Mouse (Mus musculus): ENCODE measurements around the gene Trio. TPM values are rescaled to one million over a fixed set of nuclear protein-coding genes. Genes with fewer than 3 reads are reported as not detected.
"Not testable (repeated sequence)": the region's sequence is repeated elsewhere in the genome, so short reads cannot be mapped to it uniquely, and the experiment has no call there.

The Trio gene
- polyA plus RNA-seq, 1 experiment from 2014 or later, result 32.7 TPM

DNA sequence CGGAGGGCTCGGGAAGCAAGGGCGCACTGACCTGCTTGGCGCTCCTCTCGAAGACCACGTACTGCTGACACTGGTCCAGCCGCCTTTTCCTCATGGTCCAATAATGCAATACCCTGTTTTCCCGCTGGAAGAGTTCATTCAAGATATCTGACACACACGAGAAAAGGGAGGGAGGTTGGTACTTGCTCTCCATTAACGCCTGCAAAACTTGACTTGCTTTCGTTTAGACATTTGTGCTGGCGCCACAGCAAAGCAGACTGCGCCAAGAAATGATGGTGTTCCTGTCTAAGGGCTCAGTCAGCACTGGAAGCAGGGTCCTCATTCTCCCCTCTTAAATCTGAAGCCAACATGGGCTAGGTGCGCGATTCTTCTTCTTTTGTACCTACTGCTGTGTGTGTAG is 184.0 kb downstream of the Trio start:
- no peak overlapping the region for H3K27ac ChIP-seq
- 95% methylated on average over 15 of the region's 15 CpGs for WGBS (ENCODE audit: missing documents)
- no peak overlapping the region for H3K4me3 ChIP-seq (ENCODE audit: inconsistent target)
- no peaks in the 10 kb centered on the region for H3K79me2 ChIP-seq (ENCODE audit: inconsistent target)
- H3K36me3 ChIP-seq (ENCODE audit: inconsistent target), result peaks cover 92% of the 10 kb centered on the region

DNA sequence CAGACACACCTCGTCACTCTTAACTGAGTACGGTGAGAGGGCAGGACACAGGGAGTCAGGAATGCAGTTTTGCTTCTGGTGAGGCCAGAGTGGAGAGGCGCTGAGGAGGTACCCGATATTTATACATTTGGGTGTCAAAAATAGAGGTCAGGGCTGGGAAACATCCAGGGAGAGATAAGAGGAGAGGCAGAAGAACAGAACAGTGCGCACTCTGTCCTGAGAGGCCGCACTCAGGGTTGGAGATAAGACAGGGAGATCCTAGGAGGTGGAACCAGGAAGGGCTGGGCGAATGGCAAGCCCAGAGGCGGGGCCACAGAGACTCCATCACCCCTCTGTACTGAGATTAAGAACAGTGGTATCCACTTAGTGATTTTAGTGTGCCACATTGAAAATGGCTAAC is 185.1 kb downstream of the Trio start:
- Histone ChIP-seq H3K27ac (no peak overlapping the region), H3K36me3 (ENCODE audit: inconsistent target) (peaks cover 90% of the 10 kb centered on the region), H3K79me2 (ENCODE audit: inconsistent target) (no peaks in the 10 kb centered on the region), H3K4me3 (ENCODE audit: inconsistent target) (no peak overlapping the region)
- 90% methylated on average over 8 of the region's 8 CpGs for WGBS (ENCODE audit: missing documents)

DNA sequence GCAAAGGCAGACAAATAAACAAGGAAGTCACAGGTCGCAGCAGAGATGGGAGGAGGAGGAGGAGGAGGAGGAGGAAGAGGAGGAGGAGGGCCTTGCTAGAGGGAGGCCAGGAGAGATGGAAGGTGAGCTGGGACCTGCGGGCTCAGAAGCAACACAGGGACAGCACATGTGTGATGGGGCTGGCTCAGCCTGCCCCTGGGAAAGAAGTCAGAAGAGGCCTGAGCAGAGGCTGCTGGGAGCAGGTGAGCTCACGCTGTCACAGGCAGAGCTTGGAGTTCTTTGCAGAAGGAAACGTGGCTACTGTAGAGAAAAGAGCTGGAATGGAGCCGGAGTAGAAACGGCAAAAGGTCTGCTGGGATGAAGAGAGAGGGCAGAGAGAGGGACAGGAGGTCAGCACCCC is 185.5 kb downstream of the Trio start:
- Histone ChIP-seq H3K79me2 (ENCODE audit: inconsistent target) (no peaks in the 10 kb centered on the region), H3K27ac (no peak overlapping the region), H3K4me3 (ENCODE audit: inconsistent target) (no peak overlapping the region), H3K36me3 (ENCODE audit: inconsistent target) (peaks cover 90% of the 10 kb centered on the region)
- WGBS (ENCODE audit: missing documents), result 76% methylated on average over 6 of the region's 6 CpGs

DNA sequence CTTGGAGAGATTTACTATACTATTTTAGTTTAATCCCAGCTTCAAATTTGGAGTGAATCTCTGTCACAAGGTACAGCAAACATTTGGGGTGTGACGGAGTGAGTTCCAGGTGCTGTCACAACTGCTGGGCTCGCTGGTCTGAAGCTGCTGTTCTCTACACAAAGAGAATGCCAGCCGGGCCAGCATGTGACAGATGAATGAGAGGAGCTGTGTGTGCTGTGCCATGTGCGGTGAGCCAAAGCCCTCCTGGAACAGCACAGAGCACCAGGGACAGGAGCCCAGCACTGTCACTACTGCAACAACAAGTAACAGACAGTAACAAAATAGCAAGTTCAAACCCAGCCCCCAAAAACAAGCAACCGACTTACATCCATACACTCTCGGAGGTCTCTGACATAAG is 194.0 kb downstream of the Trio start:
- Histone ChIP-seq H3K36me3 (ENCODE audit: inconsistent target) (peaks cover 89% of the 10 kb centered on the region), H3K4me3 (ENCODE audit: inconsistent target) (no peak overlapping the region), H3K27ac (no peak overlapping the region), H3K79me2 (ENCODE audit: inconsistent target) (no peaks in the 10 kb centered on the region)
- WGBS (ENCODE audit: missing documents), result 93% methylated on average over 6 of the region's 6 CpGs

DNA sequence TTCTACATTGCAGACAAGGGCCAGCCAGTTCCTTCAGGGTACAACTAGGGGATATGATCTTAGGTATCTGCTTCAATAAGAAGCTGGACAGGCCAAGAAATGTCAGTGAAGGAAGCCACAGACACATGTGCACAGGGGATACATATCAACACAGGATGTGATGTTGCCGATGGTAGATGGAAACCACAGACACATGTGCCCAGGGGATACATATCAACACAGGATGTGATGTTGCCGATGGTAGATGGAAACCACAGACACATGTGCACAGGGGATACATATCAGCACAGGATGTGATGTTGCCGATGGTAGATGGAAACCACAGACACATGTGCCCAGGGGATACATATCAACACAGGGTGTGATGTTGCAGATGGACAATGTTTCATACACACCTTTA is 197.8 kb downstream of the Trio start:
- H3K79me2 ChIP-seq (ENCODE audit: inconsistent target); H3K27ac ChIP-seq; H3K4me3 ChIP-seq (ENCODE audit: inconsistent target): not testable (repeated sequence)
- WGBS (ENCODE audit: missing documents), result 15% methylated on average over 2 of the region's 3 CpGs
- H3K36me3 ChIP-seq (ENCODE audit: inconsistent target), result peaks cover 88% of the 10 kb centered on the region

DNA sequence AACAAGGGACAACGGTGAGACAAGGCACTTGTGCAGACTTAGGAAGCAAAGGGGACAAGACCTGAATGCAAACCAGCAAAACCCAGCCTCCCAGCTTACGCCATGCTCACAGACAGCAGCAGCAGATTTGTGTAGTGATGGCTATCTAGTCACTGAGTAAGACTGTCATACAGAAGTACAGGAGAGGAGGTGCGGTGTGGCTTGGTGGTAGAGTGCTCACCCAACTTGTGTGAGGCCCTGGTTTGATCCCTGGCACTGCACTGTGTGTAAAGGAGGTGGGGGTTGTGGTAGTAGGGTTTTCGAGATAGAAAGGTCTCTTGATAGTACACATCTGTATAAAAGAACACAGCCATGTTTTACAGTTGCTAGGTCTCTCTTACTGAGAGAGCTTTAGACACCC is 198.8 kb downstream of the Trio start:
- Histone ChIP-seq H3K27ac (no peak overlapping the region), H3K36me3 (ENCODE audit: inconsistent target) (peaks cover 87% of the 10 kb centered on the region), H3K4me3 (ENCODE audit: inconsistent target) (no peak overlapping the region), H3K79me2 (ENCODE audit: inconsistent target) (no peaks in the 10 kb centered on the region)
- WGBS (ENCODE audit: missing documents), result 94% methylated on average over 4 of the region's 4 CpGs

DNA sequence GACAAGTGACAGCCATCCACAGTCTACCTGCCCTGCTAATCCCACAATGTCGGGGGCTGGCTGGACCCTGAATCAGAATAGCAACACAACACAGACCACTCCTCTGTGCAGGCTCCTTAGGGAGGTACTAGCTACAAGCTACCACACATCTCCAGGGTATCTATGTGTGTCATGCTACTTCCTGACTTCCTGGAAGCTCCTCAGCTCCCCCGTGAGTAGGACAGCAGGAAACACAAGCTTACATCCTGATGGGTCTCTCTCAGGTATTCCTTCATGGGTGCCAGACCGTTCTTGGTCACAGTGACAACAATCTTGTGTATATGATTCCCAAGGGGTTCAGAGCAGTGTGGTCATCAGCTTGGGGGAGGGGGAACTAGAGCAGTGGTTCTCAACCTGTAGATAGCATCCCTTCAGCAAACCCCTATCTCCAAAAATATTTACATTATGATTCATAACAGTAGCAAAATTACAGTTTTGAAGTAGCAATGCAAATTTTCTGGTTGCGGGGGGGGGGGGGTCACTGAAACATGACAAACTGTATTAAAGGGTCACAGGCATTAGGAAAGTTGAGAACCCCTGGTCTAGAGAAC is 199.5 kb downstream of the Trio start:
- Histone ChIP-seq H3K36me3 (ENCODE audit: inconsistent target) (peaks cover 84% of the 10 kb centered on the region), H3K79me2 (ENCODE audit: inconsistent target) (no peaks in the 10 kb centered on the region), H3K27ac (no peak overlapping the region), H3K4me3 (ENCODE audit: inconsistent target) (no peak overlapping the region)
- WGBS (ENCODE audit: missing documents), result 90% methylated on average over 4 of the region's 4 CpGs

DNA sequence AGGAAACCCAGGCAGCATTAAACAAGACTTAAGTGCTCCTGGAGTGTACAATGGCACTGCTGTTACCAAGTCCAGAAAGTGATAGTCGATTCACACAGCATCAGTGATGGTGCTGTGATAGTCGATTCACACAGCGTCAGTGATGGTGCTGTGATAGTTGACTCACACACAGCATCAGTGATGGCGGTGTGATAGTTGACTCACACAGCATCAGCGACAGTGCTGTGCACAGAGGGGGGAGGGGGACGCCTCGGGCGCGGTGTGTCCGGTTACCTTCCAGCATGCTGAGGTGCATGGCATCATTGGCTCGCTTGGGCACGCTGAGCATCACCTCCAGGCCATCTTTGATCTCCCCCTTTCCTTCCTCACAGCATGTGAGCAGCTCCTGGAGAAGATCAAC is 200.3 kb downstream of the Trio start:
- H3K4me3 ChIP-seq (ENCODE audit: inconsistent target), result no peak overlapping the region
- peaks cover 84% of the 10 kb centered on the region for H3K36me3 ChIP-seq (ENCODE audit: inconsistent target)
- no peaks in the 10 kb centered on the region for H3K79me2 ChIP-seq (ENCODE audit: inconsistent target)
- H3K27ac ChIP-seq, result no peak overlapping the region
- 94% methylated on average over 12 of the region's 12 CpGs for WGBS (ENCODE audit: missing documents)

DNA sequence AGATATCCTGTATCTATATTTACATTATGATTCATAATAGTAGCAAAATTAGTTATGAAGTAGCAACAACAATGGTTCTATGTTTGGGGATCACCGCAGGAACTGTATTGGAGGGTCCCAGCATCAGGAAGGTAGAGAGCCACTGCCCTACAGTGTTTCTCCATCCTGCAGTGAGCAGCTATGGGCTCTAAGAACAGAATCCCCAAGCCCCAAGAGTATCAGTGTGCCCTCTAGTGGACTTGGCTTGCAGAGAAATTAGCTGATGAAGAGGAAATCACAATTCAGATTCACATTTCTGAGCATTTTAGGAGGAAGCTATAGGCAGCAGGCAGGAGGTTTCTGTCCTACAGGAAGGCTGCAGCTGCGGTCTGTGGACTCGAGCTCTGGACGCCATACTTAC is 202.1 kb downstream of the Trio start:
- no peaks in the 10 kb centered on the region for H3K79me2 ChIP-seq (ENCODE audit: inconsistent target)
- 88% methylated on average over 4 of the region's 4 CpGs for WGBS (ENCODE audit: missing documents)
- H3K4me3 ChIP-seq (ENCODE audit: inconsistent target), result no peak overlapping the region
- peaks cover 87% of the 10 kb centered on the region for H3K36me3 ChIP-seq (ENCODE audit: inconsistent target)
- no peak overlapping the region for H3K27ac ChIP-seq

DNA sequence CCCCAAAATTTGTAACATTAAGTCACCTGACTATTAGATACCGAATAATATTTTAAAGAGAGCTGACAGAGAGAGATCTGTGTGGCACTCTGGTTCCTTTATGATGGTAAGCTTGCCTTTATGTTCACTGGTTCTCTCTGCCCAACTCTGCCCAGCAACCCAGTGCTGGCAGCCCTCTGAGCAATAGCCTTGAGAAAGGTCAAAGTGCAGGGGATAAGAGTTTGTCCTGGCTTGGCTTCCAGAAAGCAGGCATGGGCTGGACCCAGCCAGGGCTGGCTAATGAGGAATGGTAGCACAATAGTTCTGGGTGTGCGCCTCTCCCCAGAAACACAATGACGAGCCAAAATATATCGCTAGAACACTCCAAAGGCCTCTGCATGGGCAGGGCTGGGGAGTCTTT is 203.2 kb downstream of the Trio start:
- peaks cover 87% of the 10 kb centered on the region for H3K36me3 ChIP-seq (ENCODE audit: inconsistent target)
- H3K27ac ChIP-seq, result no peak overlapping the region
- H3K79me2 ChIP-seq (ENCODE audit: inconsistent target), result no peaks in the 10 kb centered on the region
- no peak overlapping the region for H3K4me3 ChIP-seq (ENCODE audit: inconsistent target)
- 94% methylated on average over 4 of the region's 4 CpGs for WGBS (ENCODE audit: missing documents)

DNA sequence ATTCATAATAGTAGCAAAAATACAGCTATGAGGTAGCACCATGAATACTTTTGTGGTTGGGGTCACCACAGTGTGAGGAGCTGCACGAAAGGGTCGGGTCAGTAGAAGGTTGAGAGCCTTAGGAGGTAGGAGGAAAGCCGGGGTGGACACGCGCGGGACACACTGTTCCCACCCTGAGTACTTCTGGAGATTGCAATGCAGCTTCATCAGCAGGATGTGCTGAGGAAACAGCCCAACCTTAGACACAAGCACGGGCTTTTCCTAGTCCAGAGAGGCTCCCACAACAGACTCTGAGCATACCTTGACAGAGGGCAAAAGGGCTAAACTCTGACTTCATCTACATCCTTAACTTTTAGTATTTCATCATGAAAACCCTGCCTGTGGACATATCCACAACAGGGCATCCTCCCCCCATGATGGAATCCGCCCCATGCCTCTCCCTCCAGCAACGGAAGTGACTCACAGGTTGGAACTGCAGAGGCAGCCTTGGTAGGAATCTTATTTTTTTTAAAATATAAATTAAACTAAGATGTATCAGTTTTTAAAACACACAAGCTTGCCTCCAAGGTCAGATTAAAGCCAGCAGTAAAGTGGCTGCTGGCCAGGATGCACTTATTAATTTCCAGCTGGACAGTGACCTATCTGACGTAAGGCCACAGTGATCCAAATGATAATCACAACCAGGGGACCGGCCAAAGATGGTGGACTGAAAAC is 203.8 kb downstream of the Trio start:
- Histone ChIP-seq H3K79me2 (ENCODE audit: inconsistent target) (no peaks in the 10 kb centered on the region), H3K4me3 (ENCODE audit: inconsistent target) (no peak overlapping the region), H3K36me3 (ENCODE audit: inconsistent target) (peaks cover 87% of the 10 kb centered on the region), H3K27ac (no peak overlapping the region)
- 95% methylated on average over 11 of the region's 11 CpGs for WGBS (ENCODE audit: missing documents)

DNA sequence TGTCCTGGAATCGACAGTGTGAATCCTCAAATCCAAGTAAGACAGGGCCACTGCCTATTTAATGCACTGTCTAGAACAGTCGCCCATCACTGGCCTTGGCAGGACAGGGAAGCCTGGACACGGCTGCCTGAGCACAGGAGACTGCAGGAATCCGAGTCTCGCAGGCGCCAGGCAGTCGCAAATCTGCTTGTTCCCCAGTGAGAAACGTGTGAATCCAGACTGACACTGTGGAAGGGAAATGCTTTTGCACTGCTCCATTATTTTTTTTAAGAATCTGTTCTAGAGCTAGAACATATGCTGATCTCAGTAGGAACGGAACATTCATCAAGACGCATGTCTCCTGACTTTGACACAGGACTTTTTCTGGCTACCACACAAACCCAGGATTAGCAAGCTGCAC is 208.6 kb downstream of the Trio start:
- Histone ChIP-seq H3K4me3 (ENCODE audit: inconsistent target) (no peak overlapping the region), H3K79me2 (ENCODE audit: inconsistent target) (no peaks in the 10 kb centered on the region), H3K27ac (no peak overlapping the region), H3K36me3 (ENCODE audit: inconsistent target) (peaks cover 92% of the 10 kb centered on the region)
- 95% methylated on average over 10 of the region's 10 CpGs for WGBS (ENCODE audit: missing documents)

DNA sequence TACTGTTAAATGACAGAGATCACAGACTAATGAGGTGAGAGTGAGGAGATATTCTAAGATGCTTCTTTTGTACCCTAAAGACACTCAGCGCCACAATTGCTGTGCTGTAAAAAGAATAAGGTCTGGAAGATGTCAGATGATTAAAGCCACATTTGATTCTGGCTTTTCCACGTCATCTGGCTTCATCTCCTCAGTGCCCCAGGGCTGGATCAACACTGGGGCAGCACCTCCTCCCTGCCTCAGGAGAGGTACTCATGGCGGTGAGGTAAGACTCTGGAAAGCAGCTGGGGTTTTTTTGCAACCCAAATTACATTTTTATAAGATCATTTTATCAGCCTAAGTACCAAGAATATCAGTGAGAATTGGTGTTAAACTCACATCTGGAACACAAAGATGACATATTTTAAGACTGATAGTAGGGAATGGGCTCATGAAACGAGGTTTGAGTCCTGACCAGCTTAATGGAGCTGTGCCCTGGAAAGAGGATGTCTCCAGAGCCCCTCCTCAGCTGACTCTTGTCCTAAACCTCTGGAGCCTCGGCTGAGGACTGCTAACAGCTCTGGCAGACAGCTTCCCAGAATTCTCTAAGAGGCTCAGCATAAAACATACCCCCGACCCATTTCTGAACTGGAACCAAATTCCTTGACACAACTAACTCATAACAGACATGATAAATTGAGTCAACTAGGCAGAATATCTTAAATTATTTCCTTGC is 210.8 kb downstream of the Trio start:
- H3K79me2 ChIP-seq (ENCODE audit: inconsistent target), result no peaks in the 10 kb centered on the region
- H3K27ac ChIP-seq, result no peak overlapping the region
- H3K4me3 ChIP-seq (ENCODE audit: inconsistent target), result no peak overlapping the region
- peaks cover 81% of the 10 kb centered on the region for H3K36me3 ChIP-seq (ENCODE audit: inconsistent target)
- 96% methylated on average over 6 of the region's 6 CpGs for WGBS (ENCODE audit: missing documents)

DNA sequence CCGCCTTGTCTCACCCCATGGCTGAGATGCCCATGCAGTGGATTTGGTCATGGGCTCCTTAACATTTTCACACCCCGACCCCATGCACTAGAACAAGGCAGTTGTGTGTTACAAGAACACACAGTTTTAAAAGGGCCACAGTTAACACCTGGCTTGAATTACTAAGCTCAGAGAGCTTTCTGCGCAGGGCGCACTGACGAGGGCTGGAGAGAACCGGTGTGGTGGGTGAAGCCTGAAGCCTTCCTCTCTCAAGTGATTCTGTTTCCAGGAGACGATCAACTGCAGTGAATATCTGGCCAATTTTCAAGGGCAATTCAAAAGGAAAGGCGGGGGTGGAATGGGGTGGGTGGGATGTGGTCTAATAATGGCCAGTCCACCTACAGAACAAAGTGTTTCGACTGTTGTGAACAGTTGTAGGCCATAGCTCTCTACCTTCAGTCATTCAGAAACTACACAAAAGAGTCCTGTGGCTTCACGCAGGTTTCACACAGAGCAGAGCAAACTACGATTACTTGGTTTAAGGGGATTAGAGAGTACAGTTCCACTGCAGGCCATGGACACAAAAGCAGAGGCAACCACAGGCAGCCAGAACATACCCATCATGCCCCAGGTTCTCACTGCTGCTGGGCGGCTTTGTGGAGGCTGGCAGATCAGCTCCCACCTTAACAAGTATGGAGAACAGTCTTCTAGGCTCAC is 214.7 kb downstream of the Trio start:
- no peak overlapping the region for H3K27ac ChIP-seq
- WGBS (ENCODE audit: missing documents), result 97% methylated on average over 12 of the region's 12 CpGs
- no peaks in the 10 kb centered on the region for H3K79me2 ChIP-seq (ENCODE audit: inconsistent target)
- no peak overlapping the region for H3K4me3 ChIP-seq (ENCODE audit: inconsistent target)
- H3K36me3 ChIP-seq (ENCODE audit: inconsistent target), result peaks cover 49% of the 10 kb centered on the region

DNA sequence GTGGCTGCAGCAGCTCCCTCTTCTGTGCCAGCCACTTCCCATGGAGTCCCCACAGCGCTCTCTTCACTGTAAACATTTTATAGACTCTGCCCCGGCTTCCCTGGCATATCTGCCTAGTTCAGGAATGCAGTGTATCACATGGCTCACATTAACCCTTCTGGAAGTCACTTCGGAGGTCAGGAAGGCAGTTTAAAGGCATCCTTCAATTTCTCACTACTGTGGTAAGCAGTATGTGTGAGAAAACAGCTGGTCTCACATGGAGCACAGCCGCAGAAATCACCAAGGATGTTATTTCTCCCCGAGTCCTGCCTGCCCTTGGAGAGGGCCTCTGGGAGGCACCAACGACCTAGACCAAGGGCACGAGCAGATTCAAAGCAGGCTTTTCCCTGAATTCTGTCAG is 215.4 kb downstream of the Trio start:
- WGBS (ENCODE audit: missing documents), result 94% methylated on average over 7 of the region's 7 CpGs
- no peaks in the 10 kb centered on the region for H3K79me2 ChIP-seq (ENCODE audit: inconsistent target)
- peaks cover 49% of the 10 kb centered on the region for H3K36me3 ChIP-seq (ENCODE audit: inconsistent target)
- H3K27ac ChIP-seq, result no peak overlapping the region
- no peak overlapping the region for H3K4me3 ChIP-seq (ENCODE audit: inconsistent target)
